8 mouse cellular contexts compared by ENCODE assay signal in genomic region chr7:28959505-28960045, GRCm38 (mm10). TPM values are rescaled to one million over a fixed set of nuclear protein-coding genes. Genes with fewer than 3 reads are reported as not detected.
DNase-seq lines count a peak whose midpoint lies in the region; ATAC-seq and TF ChIP-seq lines count a peak whose summit lies in the region.

No protein-coding gene starts in this region.

- no peaks in the 10 kb centered on the region for H3K27me3 ChIP-seq in megakaryocyte, embryonic 14.5 days (replicated peaks)
- H3K27me3 ChIP-seq in heart, postnatal 0 days (ENCODE audit: control insufficient read depth, insufficient read depth, low read length), result no peaks in the 10 kb centered on the region
- H3K27me3 ChIP-seq in lung, embryonic 14.5 days (ENCODE audit: insufficient read depth, low read length), result no peaks in the 10 kb centered on the region
- H3K27me3 ChIP-seq in stomach, postnatal 0 days (ENCODE audit: control insufficient read depth, insufficient read depth, low read length), result no peaks in the 10 kb centered on the region

- H3K4me1 ChIP-seq in megakaryocyte, embryonic 14.5 days, result peaks cover 84% of the 10 kb centered on the region
- H3K4me1 ChIP-seq in heart, postnatal 0 days (ENCODE audit: control insufficient read depth, insufficient read depth), result peaks cover 57% of the 10 kb centered on the region
- H3K4me1 ChIP-seq in lung, embryonic 14.5 days (ENCODE audit: insufficient read depth), result peaks cover 47% of the 10 kb centered on the region
- H3K4me1 ChIP-seq in stomach, postnatal 0 days (replicated peaks; ENCODE audit: control insufficient read depth, insufficient read depth), result peaks cover 15% of the 10 kb centered on the region

- peaks cover 27% of the 10 kb centered on the region for H3K36me3 ChIP-seq in megakaryocyte, embryonic 14.5 days (replicated peaks; ENCODE audit: low read length)
- no peaks in the 10 kb centered on the region for H3K36me3 ChIP-seq in heart, postnatal 0 days (replicated peaks; ENCODE audit: control insufficient read depth, insufficient read depth, low read length)
- H3K36me3 ChIP-seq in lung, embryonic 14.5 days (ENCODE audit: insufficient read depth), result peaks cover 3% of the 10 kb centered on the region; the same call in 1 of the 2 replicates
- H3K36me3 ChIP-seq in stomach, postnatal 0 days (ENCODE audit: control insufficient read depth, insufficient read depth, low read length), result no peaks in the 10 kb centered on the region; the same call in 1 of the 2 replicates

- no peak for TF ChIP-seq EP300 in heart, postnatal 0 days (IDR thresholded peaks at IDR 0.05; ENCODE audit: low read depth)
- no peak for TF ChIP-seq EP300 in stomach, postnatal 0 days (optimal IDR thresholded peaks at IDR 0.05)

- 4% methylated on average over 6 of the region's 6 CpGs for WGBS in heart, postnatal 0 days
- WGBS in lung, embryonic 14.5 days, result 21% methylated on average over 6 of the region's 6 CpGs
- WGBS in stomach, postnatal 0 days, result 8% methylated on average over 6 of the region's 6 CpGs

- no peaks in the 10 kb centered on the region for H3K9me3 ChIP-seq in megakaryocyte, embryonic 14.5 days
- no peaks in the 10 kb centered on the region for H3K9me3 ChIP-seq in heart, postnatal 0 days (replicated peaks; ENCODE audit: control insufficient read depth, low read length)
- no peaks in the 10 kb centered on the region for H3K9me3 ChIP-seq in lung, embryonic 14.5 days (ENCODE audit: low read depth, low read length)
- no peaks in the 10 kb centered on the region for H3K9me3 ChIP-seq in stomach, postnatal 0 days (ENCODE audit: control insufficient read depth, low read length)

- peak overlapping the region; percentile 96 for H3K4me3 ChIP-seq in megakaryocyte, embryonic 14.5 days (replicated peaks)
- peak overlapping the region; percentile 89 for H3K4me3 ChIP-seq in heart, postnatal 0 days (ENCODE audit: low read depth, low read length)
- peak overlapping the region; percentile 99 for H3K4me3 ChIP-seq in lung, embryonic 14.5 days (ENCODE audit: low read depth, low read length)
- H3K4me3 ChIP-seq in stomach, postnatal 0 days (ENCODE audit: low read depth, low read length), result peak overlapping the region; percentile 100

- H3K9ac ChIP-seq in heart, postnatal 0 days (replicated peaks; ENCODE audit: low read depth, low read length), result peak overlapping the region; percentile 93
- peak overlapping the region; percentile 95 for H3K9ac ChIP-seq in lung, embryonic 14.5 days
- peak overlapping the region; percentile 98 for H3K9ac ChIP-seq in stomach, postnatal 0 days (ENCODE audit: low read length)

- TF ChIP-seq CTCF in heart, postnatal 0 days (IDR thresholded peaks at IDR 0.05; ENCODE audit: low read depth), result no peak
- TF ChIP-seq CTCF in lung, embryonic 14.5 days (IDR thresholded peaks at IDR 0.05; ENCODE audit: low read depth), result no peak
- TF ChIP-seq CTCF in stomach, postnatal 0 days (IDR thresholded peaks at IDR 0.05; ENCODE audit: low read depth), result no peak

- no peak for DNase-seq in heart, postnatal 0 days (ENCODE audit: low spot score)
- DNase-seq in lung, embryonic 14.5 days, result peak; percentile 47
- peak; percentile 74 for DNase-seq in stomach, postnatal 0 days (ENCODE audit: low spot score)
- no peak for DNase-seq in frontal cortex, postnatal 10 days (ENCODE audit: low spot score in 2 of 2)
- DNase-seq in layer of hippocampus, adult 18-20 months (ENCODE audit: low spot score in 2 of 2), result no peak

- ATAC-seq in megakaryocyte, adult 5-6 weeks (ENCODE audit: poor library complexity, severe bottlenecking), result no peak
- ATAC-seq in heart, postnatal 0 days (ENCODE audit: insufficient read depth, low read depth), result no peak
- ATAC-seq in lung, embryonic 14.5 days (ENCODE audit: insufficient read depth), result no peak
- peak; percentile 52 for ATAC-seq in stomach, postnatal 0 days (ENCODE audit: low FRiP score, low TSS enrichment)
- ATAC-seq in monocyte, adult 5-6 weeks (replicated peaks; ENCODE audit: insufficient number of reproducible peaks, low FRiP score, low TSS enrichment, poor library complexity, severe bottlenecking), result no peak

- peak overlapping the region; percentile 94 for H3K4me2 ChIP-seq in heart, postnatal 0 days (ENCODE audit: low read depth, low read length)
- H3K4me2 ChIP-seq in lung, embryonic 14.5 days, result peak overlapping the region; percentile 92
- peak overlapping the region; percentile 86 for H3K4me2 ChIP-seq in stomach, postnatal 0 days (replicated peaks; ENCODE audit: low read depth)

- peak overlapping the region; percentile 89 for H3K27ac ChIP-seq in heart, postnatal 0 days (ENCODE audit: low read depth)
- peak overlapping the region; percentile 76 for H3K27ac ChIP-seq in lung, embryonic 14.5 days (ENCODE audit: low read depth)
- H3K27ac ChIP-seq in stomach, postnatal 0 days (replicated peaks), result peak overlapping the region; percentile 94

RNA-seq across cellular contexts. Expression of gene Actn4, which starts 2.6 kb away (rescaled TPM):
- polyA plus RNA-seq in megakaryocyte, embryonic 14.5 days (2012; ENCODE audit: insufficient read depth, low replicate concordance), result 517 and 590 TPM in 2 replicates
- total RNA-seq in megakaryocyte, adult 5-6 weeks (2015), result 82.5 and 87.8 TPM in 2 replicates
- 44.7 and 55.1 TPM in 2 replicates for total RNA-seq in megakaryocyte, adult 5-6 weeks (2017)
- 120 and 139 TPM in 2 replicates for total RNA-seq in heart, postnatal 0 days (2014; rRNA removed; ENCODE audit: low replicate concordance)
- polyA plus RNA-seq in heart, postnatal 0 days (2015; fragmentation: Nextera tagmentation; extraction: Ambion mirVana), result 135 and 171 TPM in 2 replicates
- polyA plus RNA-seq in lung, embryonic 14.5 days (2014; fragmentation: Nextera tagmentation; extraction: Ambion mirVana), result 266 and 270 TPM in 2 replicates
- polyA plus RNA-seq in stomach, postnatal 0 days (2015; fragmentation: Nextera tagmentation; extraction: Ambion mirVana), result 216 and 227 TPM in 2 replicates
- total RNA-seq in layer of hippocampus, adult 18-20 months (2021), result 100 to 1,000 TPM; 127 to 136 TPM
- total RNA-seq in monocyte, adult 5-6 weeks (2017), result 25.4 to 66.0 TPM (median 36.9 TPM) in 3 replicates

RNA-seq across cellular contexts. Expression of gene Eif3k, which starts 22.1 kb away (rescaled TPM):
- polyA plus RNA-seq in megakaryocyte, embryonic 14.5 days (2012; ENCODE audit: insufficient read depth, low replicate concordance), result 143 and 185 TPM in 2 replicates
- total RNA-seq in megakaryocyte, adult 5-6 weeks (2015), result 216 and 241 TPM in 2 replicates
- 340 and 348 TPM in 2 replicates for total RNA-seq in megakaryocyte, adult 5-6 weeks (2017)
- 366 and 476 TPM in 2 replicates for total RNA-seq in heart, postnatal 0 days (2014; rRNA removed; ENCODE audit: low replicate concordance)
- 261 and 264 TPM in 2 replicates for polyA plus RNA-seq in heart, postnatal 0 days (2015; fragmentation: Nextera tagmentation; extraction: Ambion mirVana)
- 392 and 398 TPM in 2 replicates for polyA plus RNA-seq in lung, embryonic 14.5 days (2014; fragmentation: Nextera tagmentation; extraction: Ambion mirVana)
- polyA plus RNA-seq in stomach, postnatal 0 days (2015; fragmentation: Nextera tagmentation; extraction: Ambion mirVana), result 294 and 295 TPM in 2 replicates
- total RNA-seq in layer of hippocampus, adult 18-20 months (2021), result 100 to 1,000 TPM; 201 to 212 TPM
- total RNA-seq in monocyte, adult 5-6 weeks (2017), result 285 to 328 TPM (median 291 TPM) in 3 replicates

RNA-seq across cellular contexts. Expression of gene Map4k1, which starts 22.3 kb away (rescaled TPM):
- polyA plus RNA-seq in megakaryocyte, embryonic 14.5 days (2012; ENCODE audit: insufficient read depth, low replicate concordance), result 270 and 353 TPM in 2 replicates
- total RNA-seq in megakaryocyte, adult 5-6 weeks (2015), result 53.8 and 54.4 TPM in 2 replicates
- 44.2 and 60.4 TPM in 2 replicates for total RNA-seq in megakaryocyte, adult 5-6 weeks (2017)
- total RNA-seq in heart, postnatal 0 days (2014; rRNA removed; ENCODE audit: low replicate concordance), result 0.15 TPM in 1 of 2 replicates, not detected in the other
- 1.4 and 1.8 TPM in 2 replicates for polyA plus RNA-seq in heart, postnatal 0 days (2015; fragmentation: Nextera tagmentation; extraction: Ambion mirVana)
- 8.5 and 10.7 TPM in 2 replicates for polyA plus RNA-seq in lung, embryonic 14.5 days (2014; fragmentation: Nextera tagmentation; extraction: Ambion mirVana)
- polyA plus RNA-seq in stomach, postnatal 0 days (2015; fragmentation: Nextera tagmentation; extraction: Ambion mirVana), result 3.0 and 3.6 TPM in 2 replicates
- total RNA-seq in layer of hippocampus, adult 18-20 months (2021), result 1 to 10 TPM in 1 of 2 experiments, under 1 TPM in 1; 0.99 to 1.3 TPM
- total RNA-seq in monocyte, adult 5-6 weeks (2017), result 31.9 to 70.2 TPM (median 54.1 TPM) in 3 replicates

Comparison
In these comparisons a context has a peak if more than half of its experiments do, and no peak if none do; other contexts are left out.
1. DNase-seq: peak in lung, embryonic 14.5 days (single experiment) and stomach, postnatal 0 days (single experiment); none in heart, postnatal 0 days (single experiment), frontal cortex, postnatal 10 days (0 of 2) and layer of hippocampus, adult 18-20 months (0 of 2).
2. RNA of gene Map4k1, which starts 22.3 kb away (total RNA-seq): 44.2 to 60.4 TPM in megakaryocyte, adult 5-6 weeks and 31.9 to 70.2 TPM in monocyte, adult 5-6 weeks; 0.99 to 1.3 TPM in layer of hippocampus, adult 18-20 months and 0.15 TPM in heart, postnatal 0 days; every median in the first group is over 10 times any median in the second.
3. Peak in every context shown above with its lines, with median percentiles within 50 percentile points of each other: H3K4me3 ChIP-seq, H3K27ac ChIP-seq, H3K4me2 ChIP-seq and H3K9ac ChIP-seq.